Mouse (Mus musculus) splenic B cell, adult 2 months (primary cell): ENCODE data around the gene Kncn.
A peak's percentile ranks its signal among the peaks of the same experiment; 100 is the strongest.

Source experiments
- DNase-seq: peaks from one replicate; pipeline ENCODE4 v3.0.0-alpha.2; 2011; ENCODE audit warnings: low read depth, low spot score
- H3K27me3 ChIP-seq: 2 replicates; pipeline ENCODE4 v1.6.1; 2012; ENCODE audit warnings: mild to moderate bottlenecking, low read length, moderate library complexity, mixed read lengths; ENCODE audit not compliant: control insufficient read depth, poor library complexity, insufficient read depth, severe bottlenecking
- H3K36me3 ChIP-seq: 2 replicates; pipeline ENCODE4 v1.6.1; 2012; ENCODE audit warnings: mild to moderate bottlenecking, low read length, moderate library complexity, mixed read lengths; ENCODE audit not compliant: control insufficient read depth, poor library complexity, insufficient read depth, severe bottlenecking

The Kncn gene

DNA sequence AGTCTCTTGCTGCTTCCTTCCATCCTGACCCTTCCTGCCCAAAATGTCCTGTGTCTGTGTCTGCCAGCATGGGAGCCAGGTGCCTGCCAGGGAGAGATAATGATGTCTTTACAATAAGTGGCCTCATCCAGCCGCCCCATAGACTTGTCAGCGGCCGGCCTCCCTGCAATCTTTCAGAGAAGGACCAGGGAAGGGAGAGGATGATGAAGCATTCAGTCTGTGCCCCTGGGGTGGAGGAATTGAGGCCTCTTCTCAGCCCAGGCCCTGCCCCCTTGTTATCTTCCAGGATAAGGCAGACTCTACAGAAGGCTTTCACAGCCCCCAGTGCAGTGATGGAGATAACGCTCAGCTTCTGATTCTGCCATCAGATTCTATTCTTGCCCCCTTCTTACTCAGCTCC is 27.9 kb upstream of the Kncn start:
- Histone ChIP-seq H3K27me3 (no peaks in the 10 kb centered on the region), H3K36me3 (peaks cover 2% of the 10 kb centered on the region; the same call in 1 of the 2 replicates)
- DNase-seq: no peak

DNA sequence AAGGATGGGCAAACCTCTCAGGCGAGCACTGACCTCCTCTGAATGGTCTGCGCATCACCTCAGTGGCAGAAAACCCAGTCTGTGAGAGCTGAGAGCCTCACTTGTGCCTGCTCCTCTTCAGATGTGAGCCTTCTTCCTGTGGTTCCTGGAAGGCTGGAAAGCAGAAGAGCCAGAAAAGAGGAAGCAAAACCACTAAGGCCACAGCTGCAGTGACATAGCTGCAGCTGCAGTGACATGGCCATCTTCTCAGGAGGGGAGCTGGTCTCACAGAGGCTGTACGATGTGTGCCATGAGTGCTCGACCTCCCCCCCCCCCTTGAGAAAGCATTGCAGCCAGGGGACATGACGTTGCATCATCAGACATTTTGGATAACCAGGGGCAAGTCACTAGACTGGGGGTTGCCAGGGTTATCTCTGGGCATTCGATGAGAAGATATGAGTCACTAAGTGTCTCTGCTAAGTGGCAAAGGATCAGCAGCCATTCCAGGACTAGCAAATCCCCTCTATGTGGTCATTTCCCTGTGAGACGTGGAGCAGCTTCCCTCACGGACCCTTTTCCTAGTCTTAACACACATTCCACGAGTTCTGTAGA is 26.8 kb upstream of the Kncn start:
- peaks cover 2% of the 10 kb centered on the region; the same call in 1 of the 2 replicates for H3K36me3 ChIP-seq
- no peaks in the 10 kb centered on the region for H3K27me3 ChIP-seq
- peak; percentile 59 for DNase-seq

DNA sequence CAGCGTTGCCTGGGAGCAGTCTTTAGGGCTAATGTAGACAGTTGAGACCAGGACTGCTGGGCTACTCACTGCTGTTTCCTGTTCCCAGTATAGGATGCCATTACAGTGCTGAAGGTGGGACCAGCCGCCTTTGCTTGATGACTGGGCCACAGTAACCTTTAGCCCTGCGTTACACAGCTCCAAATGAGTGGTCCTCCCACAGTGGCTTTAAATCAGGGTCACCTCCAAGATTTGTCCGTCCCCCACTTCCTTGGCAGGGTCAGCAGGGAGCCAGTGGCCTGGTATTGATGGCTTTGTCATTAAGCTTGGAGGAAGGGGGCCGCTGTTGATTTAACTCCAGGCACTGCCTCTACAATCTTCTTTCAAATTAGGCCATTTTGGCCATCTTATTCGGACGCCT is 20.8 kb upstream of the Kncn start:
- Histone ChIP-seq H3K27me3 (no peaks in the 10 kb centered on the region), H3K36me3 (peaks cover 3% of the 10 kb centered on the region)
- no peak for DNase-seq

GRCm38 (mm10) chr4:115863880-115864279 is 20.3 kb upstream of the Kncn start:
- no peaks in the 10 kb centered on the region for H3K27me3 ChIP-seq
- H3K36me3 ChIP-seq: peaks cover 3% of the 10 kb centered on the region
- no peak for DNase-seq

GRCm38 (mm10) chr4:115869512-115870210 is 14.5 kb upstream of the Kncn start:
- H3K36me3 ChIP-seq: peaks cover 8% of the 10 kb centered on the region; the same call in 1 of the 2 replicates
- no peak for DNase-seq
- no peaks in the 10 kb centered on the region for H3K27me3 ChIP-seq

DNA sequence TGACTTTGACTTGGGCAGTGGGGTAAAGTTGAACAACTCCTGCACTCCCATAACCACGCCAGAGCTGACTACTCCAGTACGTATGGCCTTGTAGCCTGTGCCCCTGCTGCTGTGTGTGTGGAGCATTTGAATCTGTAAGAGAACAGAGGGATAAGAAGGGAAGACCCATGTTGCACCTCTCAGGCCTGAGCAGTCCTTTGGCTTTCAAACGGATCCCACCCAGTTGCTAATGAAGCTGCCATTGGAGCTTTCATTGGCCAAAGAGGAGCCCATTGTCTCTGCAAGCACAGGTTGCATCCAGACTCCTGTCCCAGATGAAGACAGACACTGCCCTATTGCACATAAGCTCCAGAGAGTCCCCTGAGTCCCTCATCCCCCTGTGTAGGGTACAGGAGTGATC is 11.0 kb upstream of the Kncn start:
- Histone ChIP-seq H3K36me3 (peaks cover 9% of the 10 kb centered on the region), H3K27me3 (no peaks in the 10 kb centered on the region)
- no peak for DNase-seq

DNA sequence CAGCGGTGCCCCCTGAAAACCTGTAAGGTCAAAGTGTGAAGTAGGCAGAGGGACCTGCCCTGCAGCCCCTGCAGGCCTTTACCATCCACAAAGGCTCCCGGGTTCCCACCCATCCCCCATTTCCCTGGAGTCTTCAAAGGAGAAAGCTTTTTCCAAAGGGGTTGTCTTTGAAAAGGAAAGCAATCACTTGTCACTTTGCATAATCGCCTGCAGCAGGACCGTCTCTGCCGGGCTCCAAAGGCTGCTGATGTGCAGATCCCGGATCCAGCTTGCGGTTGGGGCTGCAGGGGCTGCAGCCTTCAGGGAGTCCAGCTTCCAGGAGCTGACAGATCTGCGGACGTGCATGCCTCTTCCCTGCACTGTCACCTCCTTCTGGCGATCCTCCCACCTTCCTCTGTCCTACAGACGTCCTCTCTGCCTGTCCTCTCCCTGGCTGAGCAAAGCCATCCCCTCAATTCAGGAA is 6.0 kb upstream of the Kncn start:
- H3K27me3 ChIP-seq: no peaks in the 10 kb centered on the region
- H3K36me3 ChIP-seq: peaks cover 7% of the 10 kb centered on the region; the same call in 1 of the 2 replicates
- no peak for DNase-seq

GRCm38 (mm10) chr4:115878828-115879227 is 5.4 kb upstream of the Kncn start:
- no peaks in the 10 kb centered on the region for H3K27me3 ChIP-seq
- peaks cover 7% of the 10 kb centered on the region; the same call in 1 of the 2 replicates for H3K36me3 ChIP-seq
- DNase-seq: no peak

DNA sequence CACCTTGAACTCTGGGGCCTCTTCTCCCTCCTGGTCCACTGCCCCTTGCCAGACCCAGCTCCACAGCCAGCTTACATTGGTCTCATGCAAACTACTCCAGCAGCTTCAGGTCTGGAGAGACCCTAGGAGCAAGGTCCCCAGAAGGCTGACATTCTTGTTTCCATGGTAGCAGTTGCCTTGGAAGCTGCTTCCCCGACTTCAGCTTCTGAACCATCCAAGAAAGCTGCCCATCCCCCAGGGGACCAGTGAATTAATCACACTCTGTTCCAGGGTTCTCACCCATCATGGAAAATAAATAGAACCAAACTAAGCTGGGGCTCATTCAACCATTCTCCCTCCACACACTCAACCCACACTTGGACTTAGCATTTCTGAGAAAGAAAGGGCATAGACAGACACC is 3.0 kb upstream of the Kncn start:
- H3K27me3 ChIP-seq: no peaks in the 10 kb centered on the region
- H3K36me3 ChIP-seq: no peaks in the 10 kb centered on the region; the same call in 1 of the 2 replicates
- no peak for DNase-seq

GRCm38 (mm10) chr4:115882195-115882594 is 2.0 kb upstream of the Kncn start:
- Histone ChIP-seq H3K27me3 (no peaks in the 10 kb centered on the region), H3K36me3 (no peaks in the 10 kb centered on the region; the same call in 1 of the 2 replicates)
- no peak for DNase-seq

GRCm38 (mm10) chr4:115885846-115886245 is 1.6 kb downstream of the Kncn start:
- H3K27me3 ChIP-seq: no peaks in the 10 kb centered on the region
- no peak for DNase-seq
- no peaks in the 10 kb centered on the region for H3K36me3 ChIP-seq

DNA sequence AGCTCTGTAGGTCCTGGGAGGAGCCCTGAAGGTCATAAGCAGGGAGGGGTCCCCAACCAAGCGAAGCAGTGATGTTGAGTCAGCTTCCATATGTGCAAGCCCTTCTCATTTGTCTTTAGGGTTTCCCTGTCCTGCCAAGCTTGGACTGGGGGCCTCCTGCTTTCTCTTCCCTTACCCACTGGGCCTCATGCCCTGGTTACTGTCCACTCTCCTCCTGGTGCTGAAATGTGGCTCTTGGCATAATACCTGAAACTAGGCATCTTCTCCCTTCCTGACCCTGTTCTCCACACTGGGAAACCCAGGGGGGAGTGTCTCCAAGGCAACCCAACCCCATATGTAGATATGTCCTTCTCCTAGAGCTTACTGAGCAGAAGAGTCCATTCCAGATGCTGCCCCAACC is 2.7 kb downstream of the Kncn start:
- no peaks in the 10 kb centered on the region for H3K27me3 ChIP-seq
- no peak for DNase-seq

GRCm38 (mm10) chr4:115890066-115890465 is 5.9 kb downstream of the Kncn start:
- no peak for DNase-seq
- H3K36me3 ChIP-seq: no peaks in the 10 kb centered on the region
- no peaks in the 10 kb centered on the region for H3K27me3 ChIP-seq

More for the DNA sequence above, 2.7 kb downstream of the Kncn start:
- H3K36me3 ChIP-seq: no peaks in the 10 kb centered on the region

- Histone ChIP-seq H3K36me3 (no peaks in the 10 kb centered on the region), H3K27me3 (no peaks in the 10 kb centered on the region)
- DNase-seq: no peak
Measured at GRCm38 (mm10) chr4:115890553-115890952, 6.4 kb downstream of the Kncn start, which contains the start of gene 6430628N08Rik. 6430628N08Rik (plus strand) TSS chr4:115890665.

GRCm38 (mm10) chr4:115894281-115894680 is 10.1 kb downstream of the Kncn start:
- Histone ChIP-seq H3K36me3 (no peaks in the 10 kb centered on the region), H3K27me3 (no peaks in the 10 kb centered on the region)
- DNase-seq: no peak
